Comparison of ENCODE assay signal across 20 mouse cellular contexts in the genomic region with DNA sequence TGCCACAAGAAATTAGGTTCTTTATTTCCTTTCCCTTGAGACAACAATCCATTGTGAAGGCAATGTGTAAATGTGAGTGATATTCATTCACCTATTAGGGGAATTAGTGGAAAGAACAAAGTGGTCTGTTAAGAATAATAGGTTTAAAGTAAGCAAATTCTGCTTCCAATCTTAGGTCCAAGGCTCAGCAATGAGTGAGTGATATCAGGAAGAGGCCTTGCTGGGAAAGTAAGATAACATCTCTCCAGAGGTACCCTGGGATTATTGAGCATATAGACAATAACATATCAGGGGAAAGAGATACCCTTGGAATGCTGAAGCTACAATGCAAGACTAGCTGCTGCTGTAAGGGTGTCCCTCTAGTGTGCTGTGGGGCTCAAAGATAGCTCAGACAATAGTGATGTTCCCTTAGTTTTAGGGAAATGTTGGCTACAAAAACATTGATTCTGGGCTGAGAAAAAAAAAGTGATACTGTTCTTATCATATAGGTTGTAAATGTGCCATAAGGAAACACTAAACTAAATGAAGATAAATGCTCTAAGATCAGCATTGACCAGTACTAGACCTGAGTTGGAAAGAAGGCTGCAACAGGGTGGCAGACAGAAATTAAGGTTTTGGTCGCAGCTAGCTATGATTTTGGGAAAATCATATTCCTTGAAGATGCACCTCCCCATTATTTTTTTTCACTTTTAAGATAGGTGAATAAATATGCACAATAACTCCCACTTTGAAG.
DNase-seq lines count a peak whose midpoint lies in the region; ATAC-seq and TF ChIP-seq lines count a peak whose summit lies in the region.
"Had no signal": no experiment of that assay in that cellular context is flagged by ENCODE, and none has a peak within 500 bp of the region (broad histone marks: within the 10 kb centered on the region; RNA-seq: fewer than 3 reads in every experiment).

No protein-coding gene starts in this region.

- WGBS in intestine, embryonic 15.5 days: 84% methylated on average over 1 of the region's 1 CpGs
- WGBS in intestine, embryonic 16.5 days: 79% methylated on average over 1 of the region's 1 CpGs
- WGBS in intestine, postnatal 0 days: 62% methylated on average over 1 of the region's 1 CpGs
- 97% methylated on average over 1 of the region's 1 CpGs for WGBS in forebrain, postnatal 0 days

- H3K27ac ChIP-seq in intestine, embryonic 15.5 days: no peak overlapping the region
- H3K27ac ChIP-seq in intestine, embryonic 16.5 days (ENCODE audit: low read length): no peak overlapping the region
- H3K27ac ChIP-seq in intestine, postnatal 0 days (ENCODE audit: low read depth, low read length): no peak overlapping the region
- no peak overlapping the region for H3K27ac ChIP-seq in forebrain, postnatal 0 days (ENCODE audit: low read depth, low read length)

- H3K9ac ChIP-seq in intestine, embryonic 15.5 days: no peak overlapping the region
- no peak overlapping the region for H3K9ac ChIP-seq in intestine, embryonic 16.5 days (ENCODE audit: low read depth, low read length)
- no peak overlapping the region for H3K9ac ChIP-seq in intestine, postnatal 0 days (ENCODE audit: low read depth, low read length)
- no peak overlapping the region for H3K9ac ChIP-seq in forebrain, postnatal 0 days

- H3K9me3 ChIP-seq in intestine, embryonic 15.5 days: no peaks in the 10 kb centered on the region
- H3K9me3 ChIP-seq in intestine, embryonic 16.5 days (ENCODE audit: control insufficient read depth, low read length): no peaks in the 10 kb centered on the region
- H3K9me3 ChIP-seq in intestine, postnatal 0 days (ENCODE audit: control insufficient read depth): no peaks in the 10 kb centered on the region
- H3K9me3 ChIP-seq in forebrain, postnatal 0 days (ENCODE audit: low read length): no peaks in the 10 kb centered on the region
- H3K9me3 ChIP-seq: G1E had no signal

- ATAC-seq in intestine, embryonic 15.5 days: peak; percentile 77
- peak; percentile 89 for ATAC-seq in intestine, embryonic 16.5 days
- peak; percentile 69 for ATAC-seq in intestine, postnatal 0 days
- no peak for ATAC-seq in forebrain, postnatal 0 days
- ATAC-seq in megakaryocyte progenitor cell, adult 5-6 weeks (replicated peaks; ENCODE audit: poor library complexity): no peak
- ATAC-seq in granulocyte monocyte progenitor cell, adult 5-6 weeks (replicated peaks; ENCODE audit: poor library complexity, severe bottlenecking): no peak
- ATAC-seq: activated CD4-positive, CD25-positive, alpha-beta regulatory T cell, adult 4 months; CD4-positive, CD25-positive, alpha-beta regulatory T cell, adult 4 months; Patski had no signal

- H3K36me3 ChIP-seq in intestine, embryonic 15.5 days: no peaks in the 10 kb centered on the region
- no peaks in the 10 kb centered on the region for H3K36me3 ChIP-seq in intestine, embryonic 16.5 days (ENCODE audit: control insufficient read depth, insufficient read depth, low read length)
- no peaks in the 10 kb centered on the region for H3K36me3 ChIP-seq in intestine, postnatal 0 days (ENCODE audit: control insufficient read depth, insufficient read depth)
- no peaks in the 10 kb centered on the region for H3K36me3 ChIP-seq in forebrain, postnatal 0 days (ENCODE audit: insufficient read depth)
- H3K36me3 ChIP-seq: G1E had no signal

- H3K27me3 ChIP-seq in intestine, embryonic 15.5 days (replicated peaks): no peaks in the 10 kb centered on the region
- H3K27me3 ChIP-seq in intestine, embryonic 16.5 days (replicated peaks; ENCODE audit: control insufficient read depth, insufficient read depth, low read length): no peaks in the 10 kb centered on the region
- H3K27me3 ChIP-seq in intestine, postnatal 0 days (replicated peaks; ENCODE audit: control insufficient read depth, insufficient read depth, low read length): no peaks in the 10 kb centered on the region
- no peaks in the 10 kb centered on the region for H3K27me3 ChIP-seq in forebrain, postnatal 0 days (ENCODE audit: insufficient read depth, low read length)
- H3K27me3 ChIP-seq: CH12.LX had no signal

- no peak overlapping the region for H3K4me2 ChIP-seq in intestine, embryonic 15.5 days (replicated peaks)
- no peak overlapping the region for H3K4me2 ChIP-seq in intestine, embryonic 16.5 days (ENCODE audit: low read depth, low read length)
- 0 out of 2 replicates have a peak overlapping the region, but pooled peaks have one; percentile 3 for H3K4me2 ChIP-seq in intestine, postnatal 0 days (replicated peaks; ENCODE audit: low read depth)
- no peak overlapping the region for H3K4me2 ChIP-seq in forebrain, postnatal 0 days (ENCODE audit: low read depth)

- DNase-seq in forebrain, postnatal 0 days: no peak
- DNase-seq: adrenal gland, adult 8-10 months; adrenal gland, postnatal 10 days; adrenal gland, postnatal 14 days; adrenal gland, postnatal 25 days; adrenal gland, postnatal 36 days; B cell, adult 2 months; cerebellum, adult 11 months; cerebellum, adult 11-12 months; cerebellum, adult 18-20 months had no signal

- H3K4me1 ChIP-seq in intestine, embryonic 15.5 days (replicated peaks): no peaks in the 10 kb centered on the region
- H3K4me1 ChIP-seq in intestine, embryonic 16.5 days (ENCODE audit: control insufficient read depth, insufficient read depth, low read length): no peaks in the 10 kb centered on the region
- no peaks in the 10 kb centered on the region; the same call in 1 of the 2 replicates for H3K4me1 ChIP-seq in intestine, postnatal 0 days (replicated peaks; ENCODE audit: control insufficient read depth, insufficient read depth, low read length)
- no peaks in the 10 kb centered on the region for H3K4me1 ChIP-seq in forebrain, postnatal 0 days (ENCODE audit: insufficient read depth)

- TF ChIP-seq CTCF in intestine, postnatal 0 days (IDR thresholded peaks at IDR 0.05; ENCODE audit: low read depth): no peak
- no peak for TF ChIP-seq CTCF in forebrain, postnatal 0 days (IDR thresholded peaks at IDR 0.05; ENCODE audit: low read depth)

- no peak overlapping the region for H3K4me3 ChIP-seq in intestine, embryonic 15.5 days (replicated peaks)
- no peak overlapping the region for H3K4me3 ChIP-seq in intestine, embryonic 16.5 days (ENCODE audit: low read length)
- no peak overlapping the region for H3K4me3 ChIP-seq in intestine, postnatal 0 days (ENCODE audit: low read depth, low read length)
- H3K4me3 ChIP-seq in forebrain, postnatal 0 days (ENCODE audit: low read depth, low read length): no peak overlapping the region

Comparison
In these comparisons a context has a peak if more than half of its experiments do, and no peak if none do; other contexts are left out.
1. ATAC-seq: peak in intestine, embryonic 15.5 days (single experiment), intestine, embryonic 16.5 days (single experiment) and intestine, postnatal 0 days (single experiment); none in forebrain, postnatal 0 days (single experiment), megakaryocyte progenitor cell, adult 5-6 weeks (single experiment) and granulocyte monocyte progenitor cell, adult 5-6 weeks (single experiment).